ENCODE assay signal across 8 mouse cellular contexts in genomic region chr16:30155486-30156246, GRCm38 (mm10).
DNase-seq lines count a peak whose midpoint lies in the region; ATAC-seq lines count a peak whose summit lies in the region.

No protein-coding gene starts in this region.

- no peak overlapping the region for H3K4me2 ChIP-seq in forebrain, embryonic 15.5 days (replicated peaks)
- peak overlapping the region; percentile 24; the same call in 1 of the 2 replicates for H3K4me2 ChIP-seq in stomach, embryonic 16.5 days (ENCODE audit: low read depth, low read length)

- H3K9ac ChIP-seq in forebrain, embryonic 15.5 days (replicated peaks), result no peak overlapping the region
- peak overlapping the region; percentile 36; the same call in 1 of the 2 replicates for H3K9ac ChIP-seq in stomach, embryonic 16.5 days (ENCODE audit: low read length)

- no peak overlapping the region for H3K4me3 ChIP-seq in forebrain, embryonic 15.5 days
- no peak overlapping the region for H3K4me3 ChIP-seq in macrophage (ENCODE audit: inconsistent target)
- no peak overlapping the region for H3K4me3 ChIP-seq in stomach, embryonic 16.5 days (replicated peaks; ENCODE audit: low read length)

- 0 out of 2 replicates have a peak, but pooled peaks cover 2% of the 10 kb centered on the region for H3K27me3 ChIP-seq in forebrain, embryonic 15.5 days
- H3K27me3 ChIP-seq in stomach, embryonic 16.5 days (ENCODE audit: control insufficient read depth, insufficient read depth, low read length), result no peaks in the 10 kb centered on the region

- peak; percentile 34 to 54 for DNase-seq in right cerebral cortex, postnatal 10 days (ENCODE audit: low spot score in 2 of 2)
- no peak for DNase-seq in right cerebral cortex, postnatal 14 days
- DNase-seq in T-cell, adult 2 months (ENCODE audit: low spot score), result no peak
- no peak for DNase-seq in kidney, postnatal 4 days

- H3K9me3 ChIP-seq in forebrain, embryonic 15.5 days, result no peaks in the 10 kb centered on the region
- no peaks in the 10 kb centered on the region for H3K9me3 ChIP-seq in stomach, embryonic 16.5 days (replicated peaks; ENCODE audit: control insufficient read depth, low read length)

- H3K79me2 ChIP-seq in macrophage (ENCODE audit: inconsistent target), result no peaks in the 10 kb centered on the region

- peaks cover 16% of the 10 kb centered on the region for H3K4me1 ChIP-seq in forebrain, embryonic 15.5 days
- peaks cover 16% of the 10 kb centered on the region for H3K4me1 ChIP-seq in stomach, embryonic 16.5 days (ENCODE audit: control insufficient read depth, insufficient read depth, low read length)

- no peaks in the 10 kb centered on the region for H3K36me3 ChIP-seq in forebrain, embryonic 15.5 days
- no peaks in the 10 kb centered on the region for H3K36me3 ChIP-seq in macrophage (ENCODE audit: inconsistent target)
- H3K36me3 ChIP-seq in stomach, embryonic 16.5 days (ENCODE audit: control insufficient read depth, insufficient read depth, low read length), result no peaks in the 10 kb centered on the region

- WGBS in forebrain, embryonic 15.5 days, result 15% methylated on average over 6 of the region's 6 CpGs
- whole genome bisulfite sequencing in macrophage (ENCODE audit: missing documents), result 81% methylated on average over 5 of the region's 6 CpGs
- 19% methylated on average over 6 of the region's 6 CpGs for WGBS in stomach, embryonic 16.5 days

- ATAC-seq in forebrain, embryonic 15.5 days (replicated peaks), result peak; percentile 91
- peak; percentile 37; the same call in 1 of the 2 replicates for ATAC-seq in stomach, embryonic 16.5 days (ENCODE audit: insufficient read depth, low FRiP score)
- ATAC-seq in monocyte, adult 5-6 weeks (replicated peaks; ENCODE audit: insufficient number of reproducible peaks, low FRiP score, low TSS enrichment, poor library complexity, severe bottlenecking), result no peak

- peak overlapping the region; percentile 56; the same call in 1 of the 2 replicates for H3K27ac ChIP-seq in forebrain, embryonic 15.5 days (replicated peaks)
- peak overlapping the region; percentile 32; the same call in 1 of the 2 replicates for H3K27ac ChIP-seq in macrophage
- peak overlapping the region; percentile 69 for H3K27ac ChIP-seq in stomach, embryonic 16.5 days (ENCODE audit: low read length)

Comparison
In these comparisons a context has a peak if more than half of its experiments do, and no peak if none do; other contexts are left out.
1. DNase-seq: peak in right cerebral cortex, postnatal 10 days (2 of 2); none in right cerebral cortex, postnatal 14 days (single experiment), T-cell, adult 2 months (single experiment) and kidney, postnatal 4 days (0 of 2).
2. Peak in every context shown above with its lines, with median percentiles within 50 percentile points of each other: H3K27ac ChIP-seq.